Mouse (Mus musculus): Measurements from ENCODE around the gene Hist4h4. TPM values are rescaled to one million over a fixed set of nuclear protein-coding genes. Genes with fewer than 3 reads are reported as not detected.

Gene Hist4h4
- polyA plus RNA-seq, 1 experiment = 1.2 TPM

GRCm38 (mm10) chr6:136808014-136808417, 3.8 kb upstream of the Hist4h4 start, which contains the start of gene H2afj:
Gene H2afj (plus strand): TSS chr6:136808244.
- H3K4me3 ChIP-seq (ENCODE audit: extremely low read depth, insufficient read depth, insufficient read length) = peak within 1 kb of the TSS; percentile 88
- no peak for TF ChIP-seq CTCF (IDR thresholded peaks at IDR 0.05; ENCODE audit: extremely low read depth, insufficient read depth, insufficient read length, insufficient replicate concordance)
- peak; percentile 88 for TF ChIP-seq POLR2A (IDR thresholded peaks at IDR 0.05; ENCODE audit: low read depth, low read length)
- peaks cover 6% of the 10 kb centered on the region; the same call in 1 of the 2 replicates for H3K4me1 ChIP-seq (ENCODE audit: control insufficient read depth, insufficient read depth, insufficient read length)
- H3K27me3 ChIP-seq (ENCODE audit: control insufficient read depth, insufficient read depth, low read length) = no peaks in the 10 kb centered on the region
- peaks cover 5% of the 10 kb centered on the region for H3K36me3 ChIP-seq (ENCODE audit: control insufficient read depth, insufficient read depth, low read length)
- peak; percentile 92 to 98 for DNase-seq (ENCODE audit: low read depth in 1 of 2, low spot score in 2 of 2)
- peak within 1 kb of the TSS; percentile 85 for H3K27ac ChIP-seq (ENCODE audit: insufficient read depth, low read length)
- 1% methylated on average over 34 of the region's 34 CpGs for WGBS

DNA sequence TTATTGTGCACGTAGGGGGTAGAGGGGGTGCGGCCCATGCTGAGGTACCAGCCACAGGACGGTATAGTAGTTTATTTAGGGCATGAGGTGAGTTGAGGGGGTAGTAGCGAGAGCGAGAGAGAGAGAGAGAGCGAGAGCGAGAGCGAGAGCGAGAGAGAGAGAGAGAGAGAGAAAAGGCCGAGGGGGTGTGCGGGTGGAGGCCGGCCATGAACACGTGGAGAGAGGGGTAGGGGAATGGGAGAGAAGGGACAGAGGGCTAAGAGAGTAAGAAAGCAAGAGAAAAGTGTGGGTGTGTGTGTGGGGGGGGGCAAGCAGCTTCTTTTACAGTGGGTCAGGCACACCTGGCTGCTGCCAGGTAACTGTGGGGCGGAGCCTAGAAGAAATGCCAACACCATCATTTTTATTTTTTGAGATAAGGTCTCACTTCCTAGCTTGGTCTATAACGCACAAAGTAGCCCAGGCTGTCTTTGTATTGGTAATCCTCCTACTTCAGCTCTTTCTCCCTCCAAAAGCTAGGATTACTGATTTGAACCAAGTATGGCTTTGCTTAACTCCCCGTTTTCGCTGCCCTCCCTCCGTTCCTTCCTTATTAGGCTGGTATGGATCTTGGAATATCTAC, 3.3 kb upstream of the Hist4h4 start:
- no peak for TF ChIP-seq POLR2A (IDR thresholded peaks at IDR 0.05; ENCODE audit: low read depth, low read length)
- no peak for TF ChIP-seq CTCF (IDR thresholded peaks at IDR 0.05; ENCODE audit: extremely low read depth, insufficient read depth, insufficient read length, insufficient replicate concordance)
- peak overlapping the region; percentile 37; the same call in 1 of the 2 replicates for H3K4me3 ChIP-seq (ENCODE audit: extremely low read depth, insufficient read depth, insufficient read length)
- peaks cover 4% of the 10 kb centered on the region for H3K36me3 ChIP-seq (ENCODE audit: control insufficient read depth, insufficient read depth, low read length)
- H3K4me1 ChIP-seq (ENCODE audit: control insufficient read depth, insufficient read depth, insufficient read length) = peaks cover 6% of the 10 kb centered on the region
- 58% methylated on average over 18 of the region's 18 CpGs for WGBS
- H3K27ac ChIP-seq (ENCODE audit: insufficient read depth, low read length) = peak overlapping the region; percentile 63
- H3K27me3 ChIP-seq (ENCODE audit: control insufficient read depth, insufficient read depth, low read length) = no peaks in the 10 kb centered on the region
- no peak for DNase-seq (ENCODE audit: low read depth in 1 of 2, low spot score in 2 of 2)

DNA sequence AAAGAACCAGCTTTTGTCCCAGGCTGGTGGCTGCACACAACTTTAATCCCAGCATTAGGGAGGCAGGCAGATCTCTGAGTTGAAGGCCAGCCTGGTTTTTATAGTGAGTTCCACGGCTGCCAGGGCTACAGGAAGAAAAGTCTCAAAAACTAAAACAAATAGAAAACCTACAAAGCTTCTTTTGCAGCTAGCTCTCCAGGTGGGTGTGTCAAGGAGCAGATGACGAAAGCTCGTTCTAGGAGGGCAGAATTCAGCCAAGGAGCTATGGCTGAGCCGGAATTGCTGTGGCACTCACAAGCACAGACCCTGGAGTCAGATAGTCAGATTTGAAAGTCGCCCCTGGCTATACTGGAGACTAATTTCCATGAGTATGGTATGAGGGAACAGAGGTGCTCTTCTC, 2.6 kb upstream of the Hist4h4 start:
- Histone ChIP-seq H3K4me1 (ENCODE audit: control insufficient read depth, insufficient read depth, insufficient read length) (peaks cover 6% of the 10 kb centered on the region), H3K27ac (ENCODE audit: insufficient read depth, low read length) (no peak overlapping the region), H3K4me3 (ENCODE audit: extremely low read depth, insufficient read depth, insufficient read length) (no peak overlapping the region), H3K36me3 (ENCODE audit: control insufficient read depth, insufficient read depth, low read length) (peaks cover 3% of the 10 kb centered on the region), H3K27me3 (ENCODE audit: control insufficient read depth, insufficient read depth, low read length) (no peaks in the 10 kb centered on the region)
- TF ChIP-seq CTCF (IDR thresholded peaks at IDR 0.05; ENCODE audit: extremely low read depth, insufficient read depth, insufficient read length, insufficient replicate concordance) (no peak), POLR2A (IDR thresholded peaks at IDR 0.05; ENCODE audit: low read depth, low read length) (no peak)
- WGBS = 91% methylated on average over 5 of the region's 5 CpGs
- no peak for DNase-seq (ENCODE audit: low read depth in 1 of 2, low spot score in 2 of 2)

DNA sequence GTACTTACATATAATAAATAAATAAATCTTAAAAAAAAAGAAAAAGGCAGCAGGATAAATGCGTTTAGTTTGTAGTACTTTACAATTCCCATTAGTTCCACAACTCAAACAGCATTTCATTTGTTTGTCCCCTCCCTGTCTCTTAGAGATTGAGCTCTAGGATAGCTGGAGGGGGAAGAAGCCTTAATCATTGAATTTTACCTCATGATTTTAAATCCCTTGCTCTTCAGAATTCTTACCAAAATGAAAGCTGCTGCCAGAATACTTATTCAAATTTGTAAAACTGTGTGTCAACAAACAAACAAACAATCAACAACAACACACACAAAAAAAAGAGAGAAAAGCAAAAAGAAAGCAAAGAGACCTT, 1.2 kb upstream of the Hist4h4 start:
- Histone ChIP-seq H3K4me1 (ENCODE audit: control insufficient read depth, insufficient read depth, insufficient read length) (peaks cover 6% of the 10 kb centered on the region), H3K4me3 (ENCODE audit: extremely low read depth, insufficient read depth, insufficient read length) (no peak overlapping the region), H3K27ac (ENCODE audit: insufficient read depth, low read length) (no peak overlapping the region), H3K27me3 (ENCODE audit: control insufficient read depth, insufficient read depth, low read length) (no peaks in the 10 kb centered on the region), H3K36me3 (ENCODE audit: control insufficient read depth, insufficient read depth, low read length) (peaks cover 2% of the 10 kb centered on the region)
- no peak for TF ChIP-seq CTCF (IDR thresholded peaks at IDR 0.05; ENCODE audit: extremely low read depth, insufficient read depth, insufficient read length, insufficient replicate concordance)
- no peak for TF ChIP-seq POLR2A (IDR thresholded peaks at IDR 0.05; ENCODE audit: low read depth, low read length)
- DNase-seq (ENCODE audit: low read depth in 1 of 2, low spot score in 2 of 2) = no peak
- 46% methylated on average over 1 of the region's 1 CpGs for WGBS

DNA sequence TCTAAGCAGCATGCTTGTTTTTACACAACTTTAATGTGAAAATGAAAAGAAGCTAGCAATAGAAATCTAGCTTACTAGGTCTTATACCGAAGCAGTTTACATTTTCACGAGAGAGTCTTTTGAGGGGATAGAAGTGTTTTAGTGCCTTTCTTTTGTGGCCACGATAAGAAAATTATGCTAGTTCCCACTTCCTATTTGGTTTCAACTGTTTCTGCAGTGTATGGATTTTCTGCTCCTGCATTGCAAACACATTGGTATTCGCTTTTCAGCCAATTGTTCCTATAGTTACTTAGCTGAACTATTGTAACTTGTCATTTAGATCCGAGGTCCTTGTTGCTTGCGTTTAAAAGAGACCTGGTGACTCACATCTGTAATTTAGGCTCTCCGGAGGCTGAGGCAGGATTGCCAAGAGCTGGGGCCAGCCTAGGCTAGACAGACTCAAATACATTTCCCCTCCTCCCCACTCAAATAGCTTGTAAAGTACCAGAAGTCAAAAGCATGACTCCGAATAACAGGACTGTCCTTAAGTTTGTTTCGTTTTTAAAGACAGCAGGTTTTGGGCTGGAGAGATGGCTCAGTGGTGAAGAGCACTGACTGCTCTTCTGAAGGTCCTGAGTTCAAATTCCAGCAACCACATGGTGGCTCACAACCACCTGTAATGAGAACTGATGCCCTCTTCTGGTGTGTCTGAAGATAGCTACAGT, 642 bp upstream of the Hist4h4 start:
- peaks cover 4% of the 10 kb centered on the region for H3K4me1 ChIP-seq (ENCODE audit: control insufficient read depth, insufficient read depth, insufficient read length)
- peak overlapping the region; percentile 79 for H3K27ac ChIP-seq (ENCODE audit: insufficient read depth, low read length)
- TF ChIP-seq CTCF (IDR thresholded peaks at IDR 0.05; ENCODE audit: extremely low read depth, insufficient read depth, insufficient read length, insufficient replicate concordance) (no peak), POLR2A (IDR thresholded peaks at IDR 0.05; ENCODE audit: low read depth, low read length) (no peak)
- 2% methylated on average over 9 of the region's 9 CpGs for WGBS
- H3K36me3 ChIP-seq (ENCODE audit: control insufficient read depth, insufficient read depth, low read length) = no peaks in the 10 kb centered on the region
- no peak for DNase-seq (ENCODE audit: low read depth in 1 of 2, low spot score in 2 of 2)
- H3K4me3 ChIP-seq (ENCODE audit: extremely low read depth, insufficient read depth, insufficient read length) = peak overlapping the region; percentile 84
- no peaks in the 10 kb centered on the region for H3K27me3 ChIP-seq (ENCODE audit: control insufficient read depth, insufficient read depth, low read length)

DNA sequence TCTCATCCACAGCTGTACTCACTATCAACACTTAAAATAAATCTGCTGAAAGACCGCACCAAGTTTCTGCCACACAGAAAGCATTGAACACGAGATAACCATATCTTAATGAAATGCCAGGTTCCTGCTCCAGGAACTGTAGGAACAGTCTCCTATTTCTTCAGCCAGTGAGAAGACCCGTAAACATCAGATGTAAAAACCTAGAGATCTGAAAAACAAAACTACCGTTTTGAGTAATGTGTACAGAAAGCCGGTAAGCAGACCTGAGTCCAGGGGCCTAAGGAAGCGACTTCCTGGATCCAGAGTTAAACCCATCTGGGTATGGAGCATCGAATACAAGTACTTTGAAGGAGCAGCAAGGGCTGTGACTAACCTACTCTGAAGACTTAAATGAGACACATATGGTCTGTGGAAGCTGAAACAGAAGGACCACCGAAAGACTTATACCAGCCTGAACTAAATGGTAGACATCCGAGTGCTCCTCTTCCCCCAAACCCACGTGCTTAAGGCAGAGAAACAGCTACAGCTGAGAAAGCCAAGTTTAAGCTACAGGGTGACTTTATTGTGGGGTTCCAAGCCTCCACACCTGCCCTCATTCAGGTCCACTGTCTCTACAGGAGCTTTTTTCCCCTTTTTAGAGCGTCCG, 999 bp downstream of the Hist4h4 start:
- Histone ChIP-seq H3K36me3 (ENCODE audit: control insufficient read depth, insufficient read depth, low read length) (no peaks in the 10 kb centered on the region), H3K27ac (ENCODE audit: insufficient read depth, low read length) (peak overlapping the region; percentile 100), H3K27me3 (ENCODE audit: control insufficient read depth, insufficient read depth, low read length) (no peaks in the 10 kb centered on the region; the same call in 1 of the 2 replicates), H3K4me3 (ENCODE audit: extremely low read depth, insufficient read depth, insufficient read length) (peak overlapping the region; percentile 45), H3K4me1 (ENCODE audit: control insufficient read depth, insufficient read depth, insufficient read length) (no peaks in the 10 kb centered on the region; the same call in 1 of the 2 replicates)
- WGBS = 17% methylated on average over 12 of the region's 12 CpGs
- DNase-seq (ENCODE audit: low read depth in 1 of 2, low spot score in 2 of 2) = no peak
- TF ChIP-seq CTCF (IDR thresholded peaks at IDR 0.05; ENCODE audit: extremely low read depth, insufficient read depth, insufficient read length, insufficient replicate concordance) (no peak), POLR2A (IDR thresholded peaks at IDR 0.05; ENCODE audit: low read depth, low read length) (no peak)
